Mouse (Mus musculus) C2C12 (cell line): ENCODE data around the gene Krt13.

ENCODE experiments used
- CEBPB ChIP-seq: IDR thresholded peaks from one replicate; pipeline ENCODE4 v1.6.1; 2011; ENCODE audit warnings: low read depth, mild to moderate bottlenecking, control low read depth, moderate library complexity
- CTCF ChIP-seq: IDR thresholded peaks from one replicate; pipeline ENCODE4 v1.5.1; 2011; ENCODE audit not compliant: control insufficient read depth, insufficient read depth, insufficient read length
- FOSL1 ChIP-seq: IDR thresholded peaks from one replicate; pipeline ENCODE4 v1.8.0; 2011; ENCODE audit warnings: mild to moderate bottlenecking, low read length; ENCODE audit not compliant: poor library complexity, insufficient read depth, severe bottlenecking
- MAX ChIP-seq: IDR thresholded peaks from one replicate; pipeline ENCODE4 v1.6.1; 2011; ENCODE audit warnings: mild to moderate bottlenecking, control low read depth
- MYOD1 ChIP-seq: IDR thresholded peaks from one replicate; pipeline ENCODE4 v1.6.1; 2011; ENCODE audit warnings: low read depth; ENCODE audit not compliant: control insufficient read depth, insufficient read length
- MYOG ChIP-seq: IDR thresholded peaks from one replicate; pipeline ENCODE4 v1.6.1; 2011; ENCODE audit not compliant: control insufficient read depth, insufficient read length; ENCODE audit errors: extremely low read depth
- USF1 ChIP-seq: IDR thresholded peaks from one replicate; pipeline ENCODE4 v1.6.1; 2011; ENCODE audit warnings: low read depth, mild to moderate bottlenecking, control low read depth, moderate library complexity

DNA sequence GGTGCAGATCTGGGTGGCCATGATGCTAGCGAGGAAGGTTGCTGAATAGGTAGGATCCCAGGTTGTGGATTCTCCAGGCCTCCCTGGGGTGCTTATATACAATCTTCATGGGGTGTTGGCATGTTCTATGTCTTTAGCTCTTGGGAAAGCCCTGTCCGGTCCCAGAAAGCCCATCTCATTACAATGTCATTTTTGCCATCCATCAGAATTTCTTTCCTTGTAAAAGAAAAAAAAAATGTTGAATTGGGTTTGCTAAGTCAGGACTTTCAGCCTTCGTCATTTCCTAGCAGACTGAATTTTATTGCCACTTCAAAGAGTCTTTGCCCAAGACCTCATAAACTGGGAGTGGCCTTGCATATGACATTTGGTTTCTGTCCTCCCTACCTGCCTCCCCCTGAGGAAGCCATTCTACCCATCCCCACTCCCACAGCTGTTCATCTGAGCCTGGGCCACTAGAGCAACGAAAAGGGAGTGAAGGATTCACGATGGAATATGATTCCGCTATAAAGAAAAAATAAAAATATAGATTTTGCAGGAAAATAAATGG, 15.7 kb downstream of the Krt13 start, which contains the start of gene Krt36:
- TF ChIP-seq CTCF (no peak), USF1 (no peak), MYOG (no peak), MAX (no peak), FOSL1 (no peak), MYOD1 (no peak), CEBPB (no peak)
